Mouse (Mus musculus): ENCODE measurements around the gene Gast.

- TF ChIP-seq POLR2A (IDR thresholded peaks at IDR 0.05; ENCODE audit: borderline replicate concordance, insufficient read depth, low read length) (no peak), CTCF (IDR thresholded peaks at IDR 0.05; ENCODE audit: borderline replicate concordance, insufficient read depth, low read depth, low read length) (no peak)
These were observed 45.3 kb upstream of the Gast start for GRCm38 (mm10) chr11:100288942-100289341.

Data from cerebellum, adult 2 months (tissue).